Mouse (Mus musculus) cerebral cortex, adult 2 months (tissue): ENCODE results near the gene Lrfn2.

Experiments used
- WGBS: fragments of 180-500 bp; shearing (Covaris S2); methylation state at CpG from one replicate; pipeline ENCODE4 v1.1.7; 2018; 5-methylcytosine and 5-hydroxymethylcytosine counted together

Lrfn2 gene

GRCm38 (mm10) chr17:48963740-48964139, 31.6 kb downstream of the Lrfn2 start:
- 75% methylated on average over 9 of the region's 9 CpGs for WGBS

- 59% methylated on average over 13 of the region's 13 CpGs for WGBS
Observed at GRCm38 (mm10) chr17:48968304-48968703, 36.1 kb downstream of the Lrfn2 start.

- WGBS = 71% methylated on average over 10 of the region's 10 CpGs
Observed at GRCm38 (mm10) chr17:48971296-48971695, 39.1 kb downstream of the Lrfn2 start.

GRCm38 (mm10) chr17:48972866-48973265, 40.7 kb downstream of the Lrfn2 start:
- 63% methylated on average over 6 of the region's 6 CpGs for WGBS

GRCm38 (mm10) chr17:48973394-48973793, 41.2 kb downstream of the Lrfn2 start:
- WGBS = 39% methylated on average over 3 of the region's 3 CpGs

- 47% methylated on average over 4 of the region's 4 CpGs for WGBS
Observed at GRCm38 (mm10) chr17:48975055-48975454, 42.9 kb downstream of the Lrfn2 start.

GRCm38 (mm10) chr17:48976611-48977022, 44.4 kb downstream of the Lrfn2 start:
- 30% methylated on average over 5 of the region's 5 CpGs for WGBS

- WGBS = 57% methylated on average over 1 of the region's 1 CpGs
Observed at GRCm38 (mm10) chr17:48995256-48995993, 63.2 kb downstream of the Lrfn2 start.

- 18% methylated on average over 11 of the region's 11 CpGs for WGBS
Observed at GRCm38 (mm10) chr17:48999463-49000227, 67.5 kb downstream of the Lrfn2 start.

- 71% methylated on average over 7 of the region's 7 CpGs for WGBS
Observed at GRCm38 (mm10) chr17:49009384-49010073, 77.3 kb downstream of the Lrfn2 start.

GRCm38 (mm10) chr17:49013876-49014600, 81.9 kb downstream of the Lrfn2 start:
- WGBS = 50% methylated on average over 7 of the region's 7 CpGs

GRCm38 (mm10) chr17:49015368-49015767, 83.2 kb downstream of the Lrfn2 start:
- 55% methylated on average over 6 of the region's 6 CpGs for WGBS

- WGBS = 77% methylated on average over 6 of the region's 6 CpGs
Observed at GRCm38 (mm10) chr17:49016229-49016628, 84.0 kb downstream of the Lrfn2 start.

GRCm38 (mm10) chr17:49017438-49018415, 85.5 kb downstream of the Lrfn2 start:
- WGBS = 58% methylated on average over 17 of the region's 17 CpGs

- 58% methylated on average over 8 of the region's 8 CpGs for WGBS
Observed at GRCm38 (mm10) chr17:49018774-49019488, 86.8 kb downstream of the Lrfn2 start.

GRCm38 (mm10) chr17:49029556-49030268, 97.5 kb downstream of the Lrfn2 start:
- 30% methylated on average over 11 of the region's 11 CpGs for WGBS

- 51% methylated on average over 7 of the region's 7 CpGs for WGBS
Observed at GRCm38 (mm10) chr17:49030269-49030615, 98.1 kb downstream of the Lrfn2 start.

- 62% methylated on average over 5 of the region's 5 CpGs for WGBS
Observed at GRCm38 (mm10) chr17:49030841-49031240, 98.7 kb downstream of the Lrfn2 start.

- 34% methylated on average over 8 of the region's 8 CpGs for WGBS
Observed at GRCm38 (mm10) chr17:49031790-49032189, 99.6 kb downstream of the Lrfn2 start.
